Mouse (Mus musculus): ENCODE measurements around the gene Arhgap4. TPM values are rescaled to one million over a fixed set of nuclear protein-coding genes. Genes with fewer than 3 reads are reported as not detected.

Gene Arhgap4
- polyA plus RNA-seq, 3 experiments from 2014 or later: 114 to 148 (median 147) TPM

Other genes with a start within 250 kb of the Arhgap4 start
- gene Slc6a8, start 248.7 kb downstream of the Arhgap4 start, polyA plus RNA-seq (2017; shearing (Covaris generic)): 1 to 10 TPM in 1 of 3 experiments, under 1 TPM in 2; 0.82 to 1.2 (median 0.86) TPM
- 100 to 1,000 TPM; 275 to 325 (median 313) TPM for gene Bcap31, start 205.7 kb downstream of the Arhgap4 start, polyA plus RNA-seq (2017; shearing (Covaris generic))
- gene Abcd1, start 205.3 kb downstream of the Arhgap4 start, polyA plus RNA-seq (2017; shearing (Covaris generic)): 10 to 100 TPM; 22.9 to 35.1 (median 34.0) TPM
- not detected for gene Plxnb3, start 164.8 kb downstream of the Arhgap4 start, polyA plus RNA-seq (2017; shearing (Covaris generic))
- gene Srpk3, start 147.5 kb downstream of the Arhgap4 start, polyA plus RNA-seq (2017; shearing (Covaris generic)): 1 to 10 TPM in 1 of 3 experiments, under 1 TPM in 2; 0.35 to 1.1 (median 0.59) TPM
- gene Idh3g, start 135.0 kb downstream of the Arhgap4 start, polyA plus RNA-seq (2017; shearing (Covaris generic)): 100 to 1,000 TPM; 135 to 184 (median 143) TPM
- 100 to 1,000 TPM; 206 to 265 (median 243) TPM for gene Ssr4, start 134.8 kb downstream of the Arhgap4 start, polyA plus RNA-seq (2017; shearing (Covaris generic))
- under 1 TPM; 0.15 to 0.24 (median 0.15) TPM for gene Pdzd4, start 96.9 kb downstream of the Arhgap4 start, polyA plus RNA-seq (2017; shearing (Covaris generic))
- 1 to 10 TPM; 1.5 to 3.2 (median 2.7) TPM for gene Avpr2, start 29.8 kb downstream of the Arhgap4 start, polyA plus RNA-seq (2017; shearing (Covaris generic))
- gene L1cam, start 25.8 kb downstream of the Arhgap4 start, polyA plus RNA-seq (2017; shearing (Covaris generic)): 10 to 100 TPM in 1 of 3 experiments, 1 to 10 TPM in 2; 5.6 to 21.3 (median 9.7) TPM
- gene Naa10, start 74 bp upstream of the Arhgap4 start, polyA plus RNA-seq (2017; shearing (Covaris generic)): 100 to 1,000 TPM; 173 to 214 (median 188) TPM
- gene Renbp, start 9.0 kb upstream of the Arhgap4 start, polyA plus RNA-seq (2017; shearing (Covaris generic)): 10 to 100 TPM in 1 of 3 experiments, 1 to 10 TPM in 2; 4.2 to 10.0 (median 6.5) TPM
- 10 to 100 TPM; 35.4 to 39.1 (median 37.1) TPM for gene Hcfc1, start 44.5 kb upstream of the Arhgap4 start, polyA plus RNA-seq (2017; shearing (Covaris generic))
- 10 to 100 TPM; 21.3 to 32.3 (median 27.2) TPM for gene Irak1, start 102.0 kb upstream of the Arhgap4 start, polyA plus RNA-seq (2017; shearing (Covaris generic))
- not detected for gene Opn1mw, start 205.6 kb upstream of the Arhgap4 start, polyA plus RNA-seq (2017; shearing (Covaris generic))
- gene Mecp2, start 213.5 kb upstream of the Arhgap4 start, polyA plus RNA-seq (2017; shearing (Covaris generic)): 10 to 100 TPM; 11.5 to 22.5 (median 20.6) TPM
- not detected for gene Tex28, start 246.0 kb upstream of the Arhgap4 start, polyA plus RNA-seq (2017; shearing (Covaris generic))